Mouse (Mus musculus) midbrain, embryonic 16.5 days (tissue): ENCODE measurements around the gene Col23a1. TPM values are rescaled to one million over a fixed set of nuclear protein-coding genes. Genes with fewer than 3 reads are reported as not detected.

ENCODE experiments used
- ATAC-seq: fragments of 200-750 bp; cut with Nextera tagmentation; 2 replicates; pipeline ENCODE4 v1.8.0; 2017; ENCODE audit warnings: moderate TSS enrichment
- H3K27ac ChIP-seq: fragments of 300-500 bp; sonication (generic); 2 replicates; pipeline ENCODE4 v1.5.1; 2014; ENCODE audit warnings: mild to moderate bottlenecking, low read length, mixed read lengths
- H3K27me3 ChIP-seq: fragments of 300-500 bp; sonication (generic); 2 replicates; pipeline ENCODE4 v1.6.1; 2014; ENCODE audit warnings: low read depth, low read length, mixed read lengths; ENCODE audit not compliant: control insufficient read depth, insufficient read depth
- H3K36me3 ChIP-seq: fragments of 300-500 bp; sonication (generic); 2 replicates; pipeline ENCODE4 v1.6.1; 2014; ENCODE audit warnings: mild to moderate bottlenecking, low read length, moderate library complexity, mixed read lengths; ENCODE audit not compliant: control insufficient read depth, insufficient read depth
- H3K4me1 ChIP-seq: fragments of 300-500 bp; sonication (generic); 2 replicates; pipeline ENCODE4 v1.6.1; 2014; ENCODE audit warnings: mild to moderate bottlenecking, low read length, mixed read lengths; ENCODE audit not compliant: control insufficient read depth, insufficient read depth
- H3K4me2 ChIP-seq: fragments of 300-500 bp; sonication (generic); 2 replicates; pipeline ENCODE4 v1.6.1; 2014; ENCODE audit warnings: mild to moderate bottlenecking, low read length, mixed read lengths
- H3K4me3 ChIP-seq: fragments of 300-500 bp; sonication (generic); 2 replicates; pipeline ENCODE4 v1.5.1; 2014; ENCODE audit warnings: low read depth, mild to moderate bottlenecking, low read length, moderate library complexity, mixed read lengths
- H3K9ac ChIP-seq: fragments of 300-500 bp; sonication (generic); 2 replicates; pipeline ENCODE4 v1.6.1; 2014; ENCODE audit warnings: low read depth, low read length, mixed read lengths
- H3K9me3 ChIP-seq: fragments of 300-500 bp; sonication (generic); replicated peaks from 2 replicates; pipeline ENCODE4 v1.6.1; 2014; ENCODE audit warnings: mild to moderate bottlenecking, low read length, mixed read lengths; ENCODE audit not compliant: control insufficient read depth, poor library complexity, severe bottlenecking
- WGBS: fragments of 180-500 bp; shearing (Covaris S2); extraction: QIAGEN DNeasy Blood & Tissue Kit; methylation state at CpG from one replicate; pipeline ENCODE4 v1.1.7; 2014; 5-methylcytosine and 5-hydroxymethylcytosine counted together
- polyA plus RNA-seq: library from polyadenylated mRNA; unstranded; fragments of >200 nt; fragmentation: Nextera tagmentation; extraction: Ambion mirVana; gene quantifications from 2 replicates; pipeline ENCODE4 v1.2.1, GENCODE M21; 2015

Gene Col23a1
- polyA plus RNA-seq, 1 experiment from 2014 or later, result 3.0 TPM

DNA sequence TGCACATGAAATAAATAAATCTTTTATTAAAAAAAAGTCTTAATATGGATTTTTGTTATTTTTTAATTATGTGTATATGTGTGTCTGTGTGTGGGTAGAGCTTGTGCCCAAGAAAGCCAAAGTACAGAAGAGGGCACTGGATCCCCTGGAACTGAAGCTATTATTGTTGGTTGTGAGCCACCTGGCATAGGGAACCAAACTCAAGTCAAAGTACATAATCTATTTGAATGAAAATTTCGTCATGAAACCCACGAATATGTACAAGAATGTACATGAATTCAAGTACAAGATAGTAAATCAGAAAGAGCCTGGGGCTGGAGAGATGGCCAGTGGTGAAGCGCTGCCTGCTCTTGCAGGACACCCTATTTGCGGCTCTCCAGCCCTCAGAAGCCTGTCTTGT is 158.5 kb downstream of the Col23a1 start:
- Histone ChIP-seq H3K27me3 (no peaks in the 10 kb centered on the region), H3K27ac (no peak overlapping the region), H3K4me1 (no peaks in the 10 kb centered on the region; the same call in 1 of the 2 replicates), H3K4me3 (no peak overlapping the region), H3K36me3 (no peaks in the 10 kb centered on the region), H3K9ac (no peak overlapping the region), H3K9me3 (no peaks in the 10 kb centered on the region), H3K4me2 (no peak overlapping the region)
- ATAC-seq, result no peak
- WGBS, result 60% methylated on average over 4 of the region's 4 CpGs

DNA sequence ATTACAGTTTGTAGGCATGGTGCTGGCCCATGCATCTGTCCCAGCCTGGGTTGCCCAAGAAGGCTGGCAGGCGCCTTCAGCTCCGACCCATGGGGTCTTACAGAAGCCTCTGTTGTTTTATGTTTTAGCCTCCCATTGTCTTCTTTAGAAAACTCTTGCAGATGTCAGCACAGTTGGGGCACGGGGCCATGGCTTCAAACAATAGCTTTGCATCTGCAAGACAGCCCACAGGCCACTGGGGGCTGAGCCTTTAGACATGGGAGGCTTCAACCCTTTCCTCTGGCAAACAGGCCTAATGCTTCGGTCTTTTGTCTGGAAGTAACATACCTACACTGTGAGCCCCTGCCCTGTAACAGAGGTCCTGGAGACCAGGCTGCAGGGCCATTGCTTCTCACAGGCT is 159.0 kb downstream of the Col23a1 start:
- no peak overlapping the region for H3K27ac ChIP-seq
- no peak overlapping the region for H3K4me3 ChIP-seq
- ATAC-seq, result no peak
- H3K4me2 ChIP-seq, result no peak overlapping the region
- H3K9ac ChIP-seq, result no peak overlapping the region
- H3K9me3 ChIP-seq, result no peaks in the 10 kb centered on the region
- no peaks in the 10 kb centered on the region for H3K27me3 ChIP-seq
- H3K36me3 ChIP-seq, result no peaks in the 10 kb centered on the region
- no peaks in the 10 kb centered on the region; the same call in 1 of the 2 replicates for H3K4me1 ChIP-seq
- WGBS, result 7% methylated on average over 4 of the region's 4 CpGs

- Histone ChIP-seq H3K9me3 (no peaks in the 10 kb centered on the region), H3K27ac (no peak overlapping the region), H3K9ac (no peak overlapping the region), H3K36me3 (no peaks in the 10 kb centered on the region), H3K27me3 (no peaks in the 10 kb centered on the region), H3K4me2 (no peak overlapping the region), H3K4me1 (no peaks in the 10 kb centered on the region; the same call in 1 of the 2 replicates), H3K4me3 (no peak overlapping the region)
- no peak for ATAC-seq
- 69% methylated on average over 7 of the region's 7 CpGs for WGBS
Measured at GRCm38 (mm10) chr11:51449881-51450280, 160.2 kb downstream of the Col23a1 start.

- 85% methylated on average over 5 of the region's 5 CpGs for WGBS
- no peaks in the 10 kb centered on the region for H3K9me3 ChIP-seq
- H3K36me3 ChIP-seq, result no peaks in the 10 kb centered on the region
- no peak overlapping the region for H3K9ac ChIP-seq
- H3K4me3 ChIP-seq, result no peak overlapping the region
- no peak overlapping the region for H3K4me2 ChIP-seq
- no peaks in the 10 kb centered on the region for H3K27me3 ChIP-seq
- H3K4me1 ChIP-seq, result no peaks in the 10 kb centered on the region; the same call in 1 of the 2 replicates
- no peak for ATAC-seq
- H3K27ac ChIP-seq, result no peak overlapping the region
Measured at GRCm38 (mm10) chr11:51451281-51451680, 161.6 kb downstream of the Col23a1 start.

DNA sequence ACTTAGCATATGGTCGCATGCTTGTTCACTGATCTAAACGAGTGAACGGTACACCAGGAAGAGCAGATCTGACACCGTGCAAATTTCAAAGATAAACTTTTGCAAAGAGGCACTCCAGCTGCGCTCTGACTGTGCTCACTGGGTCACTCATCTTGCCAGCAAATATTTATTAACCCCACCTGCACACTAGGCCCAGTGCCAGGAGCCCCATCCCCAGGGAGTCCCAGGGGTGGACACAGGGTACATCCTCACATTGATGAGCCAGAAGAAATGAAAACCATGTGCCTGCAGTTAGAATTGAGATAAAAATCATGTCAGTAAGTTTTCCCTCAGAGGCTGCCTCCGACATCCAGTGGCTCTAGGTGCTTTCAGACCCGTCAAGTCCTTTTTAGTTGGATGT is 162.2 kb downstream of the Col23a1 start:
- no peak for ATAC-seq
- WGBS, result 69% methylated on average over 7 of the region's 7 CpGs
- Histone ChIP-seq H3K4me2 (no peak overlapping the region), H3K4me3 (no peak overlapping the region), H3K4me1 (no peaks in the 10 kb centered on the region; the same call in 1 of the 2 replicates), H3K36me3 (no peaks in the 10 kb centered on the region), H3K9me3 (no peaks in the 10 kb centered on the region), H3K27me3 (no peaks in the 10 kb centered on the region), H3K27ac (no peak overlapping the region), H3K9ac (no peak overlapping the region)

- H3K4me2 ChIP-seq, result no peak overlapping the region
- 90% methylated on average over 9 of the region's 9 CpGs for WGBS
- no peaks in the 10 kb centered on the region; the same call in 1 of the 2 replicates for H3K4me1 ChIP-seq
- H3K36me3 ChIP-seq, result no peaks in the 10 kb centered on the region
- no peaks in the 10 kb centered on the region for H3K9me3 ChIP-seq
- no peak overlapping the region for H3K27ac ChIP-seq
- ATAC-seq, result no peak
- H3K4me3 ChIP-seq, result no peak overlapping the region
- H3K9ac ChIP-seq, result no peak overlapping the region
- no peaks in the 10 kb centered on the region for H3K27me3 ChIP-seq
Measured at GRCm38 (mm10) chr11:51453742-51454141, 164.0 kb downstream of the Col23a1 start.

DNA sequence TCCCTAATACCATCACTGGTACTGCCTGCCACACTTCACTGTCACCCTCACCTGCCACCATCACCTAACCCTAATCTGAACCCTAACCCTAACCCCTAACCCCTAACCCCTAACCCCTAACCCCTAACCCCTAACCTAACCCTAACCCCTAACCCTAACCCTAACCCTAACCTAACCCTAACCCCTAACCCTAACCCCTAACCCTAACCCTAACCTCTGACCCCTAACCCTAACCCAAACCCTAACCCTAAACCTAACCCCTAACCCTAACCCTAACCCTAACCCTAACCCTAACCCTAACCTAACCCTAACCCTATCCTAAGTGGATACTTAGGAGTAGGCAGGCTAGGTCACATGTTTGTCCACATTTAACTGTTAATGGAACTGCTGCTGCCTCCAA is 165.8 kb downstream of the Col23a1 start:
- H3K36me3 ChIP-seq, result no peaks in the 10 kb centered on the region
- H3K9ac ChIP-seq, result no peak overlapping the region
- peaks cover 6% of the 10 kb centered on the region for H3K4me1 ChIP-seq
- H3K9me3 ChIP-seq, result no peaks in the 10 kb centered on the region
- H3K27ac ChIP-seq, result no peak overlapping the region
- no peak for ATAC-seq
- no peak overlapping the region for H3K4me2 ChIP-seq
- H3K27me3 ChIP-seq, result no peaks in the 10 kb centered on the region
- no peak overlapping the region for H3K4me3 ChIP-seq

DNA sequence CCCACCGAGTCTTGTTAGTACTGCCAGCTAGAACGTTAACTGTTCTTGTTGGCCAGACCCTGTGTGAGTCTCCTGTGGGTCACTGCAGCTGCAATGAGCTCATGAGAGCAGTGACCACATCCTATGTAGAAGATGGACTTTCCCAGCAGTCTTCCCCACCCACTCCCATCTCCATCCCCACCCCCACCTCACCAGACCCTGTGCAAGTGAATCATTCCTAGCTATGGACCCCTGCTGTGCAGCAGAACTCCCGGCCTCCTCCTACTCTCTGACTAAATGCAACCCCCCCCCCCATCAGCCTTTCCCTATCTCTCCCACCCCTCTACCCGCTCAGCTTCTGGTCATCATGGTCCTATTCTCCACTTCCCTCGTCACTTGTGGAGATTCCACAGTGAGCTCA is 167.9 kb downstream of the Col23a1 start:
- no peak overlapping the region for H3K4me2 ChIP-seq
- WGBS, result 60% methylated on average over 4 of the region's 5 CpGs
- no peak overlapping the region for H3K27ac ChIP-seq
- no peaks in the 10 kb centered on the region for H3K36me3 ChIP-seq
- H3K4me1 ChIP-seq, result peaks cover 6% of the 10 kb centered on the region
- ATAC-seq, result no peak
- no peak overlapping the region for H3K4me3 ChIP-seq
- H3K27me3 ChIP-seq, result no peaks in the 10 kb centered on the region
- no peak overlapping the region for H3K9ac ChIP-seq
- H3K9me3 ChIP-seq, result no peaks in the 10 kb centered on the region

DNA sequence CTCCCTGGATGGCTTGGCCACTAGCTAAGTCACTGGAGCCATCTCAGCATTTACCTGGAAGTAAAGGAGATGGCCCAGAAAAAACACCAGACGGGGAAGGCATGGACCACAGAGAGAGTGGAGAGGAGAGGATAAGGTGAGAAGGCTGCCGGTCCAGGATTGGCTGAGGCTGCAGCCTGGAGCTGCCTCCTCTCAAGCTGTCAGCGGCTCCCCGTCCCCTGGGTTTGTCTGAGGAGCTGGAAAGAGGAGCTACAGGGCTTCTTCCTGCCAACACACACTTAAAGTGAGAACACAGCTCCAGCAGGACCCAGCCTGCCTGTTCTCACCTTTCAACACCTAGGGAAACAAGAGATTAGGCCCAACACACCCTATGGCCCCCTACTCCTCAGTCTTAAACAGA is 168.9 kb downstream of the Col23a1 start:
- H3K4me3 ChIP-seq, result no peak overlapping the region
- H3K36me3 ChIP-seq, result no peaks in the 10 kb centered on the region
- WGBS, result 70% methylated on average over 4 of the region's 4 CpGs
- H3K27ac ChIP-seq, result peak overlapping the region; percentile 18; the same call in 1 of the 2 replicates
- no peak overlapping the region for H3K4me2 ChIP-seq
- H3K4me1 ChIP-seq, result peaks cover 6% of the 10 kb centered on the region
- no peak for ATAC-seq
- H3K9ac ChIP-seq, result no peak overlapping the region
- no peaks in the 10 kb centered on the region for H3K27me3 ChIP-seq
- H3K9me3 ChIP-seq, result no peaks in the 10 kb centered on the region
